Mouse (Mus musculus) stomach, postnatal 0 days (tissue): Measurements from ENCODE around the gene Ciao2a.

ENCODE experiments used
- CTCF ChIP-seq: IDR thresholded peaks from 2 replicates; pipeline ENCODE4 v1.5.1; 2016; ENCODE audit warnings: antibody characterized with exemption, low read depth, mild to moderate bottlenecking, moderate library complexity
- EP300 ChIP-seq: optimal IDR thresholded peaks from 2 replicates; pipeline ENCODE3; 2016; ENCODE audit warnings: antibody characterized with exemption

GRCm38 (mm10) chr9:66131466-66131865 is 5.1 kb downstream of the Ciao2a start:
- TF ChIP-seq CTCF (no peak), EP300 (no peak)
